Mouse (Mus musculus): ENCODE results near the gene Pik3cb. TPM values are rescaled to one million over a fixed set of nuclear protein-coding genes. Genes with fewer than 3 reads are reported as not detected.
A peak's percentile ranks its signal among the peaks of the same experiment; 100 is the strongest.

Pik3cb gene
- polyA plus RNA-seq, 1 experiment from 2014 or later, result 2.2 TPM

DNA sequence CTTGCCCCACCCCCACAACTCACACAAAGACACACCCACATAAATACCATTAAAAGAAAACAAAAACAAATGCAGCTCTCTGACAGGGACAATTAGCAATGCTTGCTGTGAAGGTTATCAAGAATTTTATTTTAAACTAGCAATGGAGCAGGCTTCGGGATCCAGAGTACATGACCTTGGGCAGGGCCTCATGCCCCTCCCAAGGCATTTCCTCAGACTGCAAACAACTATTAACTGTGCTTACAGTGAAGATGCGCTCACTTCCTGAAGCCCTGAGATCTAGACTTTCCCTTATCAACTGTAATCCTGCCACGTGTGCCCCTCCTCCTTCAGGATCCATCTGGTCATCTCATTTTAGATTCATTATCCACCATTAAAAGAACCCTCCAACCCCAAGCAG, 36.6 kb downstream of the Pik3cb start:
- peaks cover 33% of the 10 kb centered on the region for H3K36me3 ChIP-seq (replicated peaks)
- no peaks in the 10 kb centered on the region for H3K27me3 ChIP-seq (ENCODE audit: poor library complexity, severe bottlenecking)
- no peak for DNase-seq (ENCODE audit: extremely low spot score, low spot score)
- peaks cover 15% of the 10 kb centered on the region; the same call in 1 of the 2 replicates for H3K9me3 ChIP-seq
- no peak overlapping the region for H3K27ac ChIP-seq
- WGBS, result 91% methylated on average over 3 of the region's 3 CpGs
- H3K4me3 ChIP-seq, result no peak overlapping the region
- peaks cover 3% of the 10 kb centered on the region for H3K4me1 ChIP-seq

DNA sequence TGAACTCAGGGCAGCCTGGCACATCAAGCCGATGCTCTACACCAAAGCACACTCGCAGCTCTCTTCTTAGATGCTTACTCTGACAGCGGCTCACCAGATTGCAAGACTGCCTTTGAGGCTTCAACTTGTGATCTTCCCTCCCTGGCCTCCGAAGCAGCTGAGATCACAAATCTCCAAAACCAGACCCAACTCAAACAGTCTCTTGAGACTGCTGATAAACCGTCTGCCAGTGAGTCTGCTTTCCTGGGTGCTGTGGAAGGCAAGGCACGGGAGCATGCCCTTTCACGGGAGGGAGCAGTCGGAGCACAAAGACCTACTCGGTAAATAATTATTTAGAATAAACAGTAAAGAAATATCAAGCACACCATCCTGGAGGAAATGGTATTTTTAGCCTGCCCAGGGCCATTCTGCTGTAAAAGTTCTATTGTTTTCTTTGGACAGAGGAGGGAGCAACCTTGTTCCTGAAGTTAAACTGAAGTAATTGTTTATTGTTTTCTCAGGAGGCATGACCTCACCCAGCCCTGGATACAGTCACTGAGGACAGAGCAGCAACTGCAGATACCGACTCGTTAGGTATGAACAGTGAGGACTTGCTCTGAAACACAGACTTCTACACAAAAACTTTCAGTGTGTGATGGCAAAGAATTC, 41.8 kb downstream of the Pik3cb start:
- 70% methylated on average over 11 of the region's 11 CpGs for WGBS
- no peak overlapping the region for H3K4me3 ChIP-seq
- H3K4me1 ChIP-seq, result peaks cover 25% of the 10 kb centered on the region
- DNase-seq (ENCODE audit: extremely low spot score, low spot score), result no peak
- no peaks in the 10 kb centered on the region for H3K9me3 ChIP-seq
- peaks cover 10% of the 10 kb centered on the region for H3K36me3 ChIP-seq (replicated peaks)
- no peaks in the 10 kb centered on the region for H3K27me3 ChIP-seq (ENCODE audit: poor library complexity, severe bottlenecking)
- peak overlapping the region; percentile 51; the same call in 1 of the 2 replicates for H3K27ac ChIP-seq

DNA sequence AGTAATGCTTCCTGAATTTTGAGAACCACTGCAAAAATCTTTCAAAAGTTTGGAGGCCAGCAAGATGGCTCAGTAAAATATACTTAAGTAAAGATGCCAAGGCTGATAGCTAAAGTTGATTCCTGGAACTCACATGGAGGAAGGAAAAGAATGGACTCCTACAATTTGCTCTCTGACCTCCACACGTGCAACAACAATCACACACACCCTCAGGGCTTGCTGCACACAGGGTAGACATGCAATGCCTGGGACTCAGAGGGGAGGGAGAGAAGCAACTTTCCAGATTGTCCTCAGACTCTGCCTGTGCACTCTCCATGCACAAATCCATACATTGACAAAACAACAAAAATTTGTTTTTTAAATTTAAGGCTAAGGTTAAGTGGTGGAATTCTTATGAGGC, 42.8 kb downstream of the Pik3cb start:
- H3K4me1 ChIP-seq, result peaks cover 25% of the 10 kb centered on the region
- no peak overlapping the region for H3K4me3 ChIP-seq
- H3K36me3 ChIP-seq (replicated peaks), result peaks cover 9% of the 10 kb centered on the region; the same call in 1 of the 2 replicates
- H3K27me3 ChIP-seq (ENCODE audit: poor library complexity, severe bottlenecking), result no peaks in the 10 kb centered on the region
- 60% methylated on average over 1 of the region's 1 CpGs for WGBS
- H3K9me3 ChIP-seq, result no peaks in the 10 kb centered on the region
- no peak overlapping the region for H3K27ac ChIP-seq
- DNase-seq (ENCODE audit: extremely low spot score, low spot score), result peak; percentile 25

DNA sequence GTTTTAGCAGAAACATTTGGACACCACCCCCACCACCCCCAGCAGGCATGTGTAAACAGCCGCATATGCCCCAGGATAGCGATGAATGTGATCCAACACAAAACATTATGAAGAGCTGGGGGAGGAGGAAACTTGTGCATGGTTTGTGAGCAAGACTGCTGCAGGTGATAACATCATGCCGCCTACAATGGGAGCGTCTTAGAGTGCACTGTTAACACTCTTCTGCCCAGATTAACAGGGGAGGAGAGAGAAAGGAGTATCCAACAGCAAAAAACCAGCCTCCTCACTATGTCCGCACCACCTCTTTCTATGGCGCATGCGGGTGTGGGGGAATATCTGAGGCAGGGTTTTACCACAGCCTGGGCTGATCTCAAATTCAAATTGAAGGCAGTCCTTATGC, 45.2 kb downstream of the Pik3cb start:
- 91% methylated on average over 7 of the region's 7 CpGs for WGBS
- H3K9me3 ChIP-seq, result no peaks in the 10 kb centered on the region
- H3K27me3 ChIP-seq (ENCODE audit: poor library complexity, severe bottlenecking), result no peaks in the 10 kb centered on the region
- no peak for DNase-seq (ENCODE audit: extremely low spot score, low spot score)
- H3K27ac ChIP-seq, result no peak overlapping the region
- H3K4me1 ChIP-seq, result peaks cover 25% of the 10 kb centered on the region
- peaks cover 4% of the 10 kb centered on the region; the same call in 1 of the 2 replicates for H3K36me3 ChIP-seq (replicated peaks)
- no peak overlapping the region for H3K4me3 ChIP-seq

DNA sequence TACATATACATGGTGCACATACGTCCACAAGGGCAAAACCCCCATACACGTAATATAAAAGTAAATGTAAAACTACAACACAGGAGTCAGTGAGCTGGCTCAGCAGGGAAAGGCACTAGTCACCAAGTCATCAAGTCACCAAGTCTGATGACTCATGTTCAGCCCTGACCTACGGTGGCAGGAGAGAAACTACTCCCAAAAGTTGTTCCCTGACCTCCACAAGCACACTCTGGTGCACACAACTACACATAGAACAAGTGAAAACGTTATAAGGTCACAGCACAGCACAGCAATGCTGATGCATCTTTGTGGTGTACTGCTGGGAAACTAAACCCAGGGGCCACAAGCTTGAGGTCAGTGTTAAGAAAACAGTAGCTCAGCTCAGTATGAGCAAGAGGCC, 49.9 kb downstream of the Pik3cb start:
- Histone ChIP-seq H3K27ac (no peak overlapping the region), H3K4me1 (peaks cover 7% of the 10 kb centered on the region; the same call in 1 of the 2 replicates), H3K9me3 (no peaks in the 10 kb centered on the region), H3K4me3 (no peak overlapping the region), H3K27me3 (ENCODE audit: poor library complexity, severe bottlenecking) (no peaks in the 10 kb centered on the region), H3K36me3 (replicated peaks) (peaks cover 11% of the 10 kb centered on the region)
- 87% methylated on average over 4 of the region's 4 CpGs for WGBS
- no peak for DNase-seq (ENCODE audit: extremely low spot score, low spot score)

DNA sequence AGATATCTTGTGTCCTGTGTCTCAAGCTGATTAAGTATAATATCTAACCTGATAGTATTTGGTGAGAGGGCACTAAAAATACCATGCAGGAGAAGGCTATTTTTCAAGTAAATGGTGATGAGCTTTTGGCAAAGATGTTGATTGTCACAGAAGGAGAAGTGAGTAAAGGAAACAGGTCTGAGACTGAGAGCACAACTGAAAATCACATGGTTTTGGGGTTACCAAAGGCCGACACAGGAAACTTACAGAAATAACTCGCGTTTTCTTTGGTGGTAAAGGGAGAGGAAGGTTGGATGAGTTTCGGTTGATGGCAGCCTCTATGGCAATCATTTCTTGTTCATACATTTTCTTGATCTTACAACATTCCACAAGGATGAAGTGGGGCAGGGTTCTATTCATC, 50.5 kb downstream of the Pik3cb start:
- no peak overlapping the region for H3K27ac ChIP-seq
- no peaks in the 10 kb centered on the region for H3K27me3 ChIP-seq (ENCODE audit: poor library complexity, severe bottlenecking)
- 95% methylated on average over 4 of the region's 4 CpGs for WGBS
- H3K4me3 ChIP-seq, result no peak overlapping the region
- H3K9me3 ChIP-seq, result no peaks in the 10 kb centered on the region
- H3K36me3 ChIP-seq (replicated peaks), result peaks cover 11% of the 10 kb centered on the region
- H3K4me1 ChIP-seq, result peaks cover 7% of the 10 kb centered on the region; the same call in 1 of the 2 replicates
- no peak for DNase-seq (ENCODE audit: extremely low spot score, low spot score)

DNA sequence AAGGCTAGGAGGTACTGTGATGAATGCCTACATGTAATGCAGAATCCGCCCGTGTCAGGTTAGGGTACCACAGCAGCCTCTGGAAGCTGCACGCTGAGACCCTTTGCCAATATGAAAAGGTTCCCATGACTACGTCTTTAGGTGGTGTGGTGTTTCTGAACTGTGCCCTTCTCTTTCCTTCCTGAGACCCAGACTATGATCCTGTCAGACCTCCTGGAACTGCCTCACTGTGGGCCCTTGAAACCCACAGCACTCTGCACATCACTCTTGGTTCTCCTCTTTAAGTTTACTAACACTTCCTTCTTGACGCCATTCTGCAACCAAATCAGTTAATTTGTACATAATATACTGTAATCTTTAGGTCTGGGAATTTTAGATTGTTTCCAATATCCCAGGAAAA, 58.7 kb downstream of the Pik3cb start:
- DNase-seq (ENCODE audit: extremely low spot score, low spot score), result no peak
- H3K27me3 ChIP-seq (ENCODE audit: poor library complexity, severe bottlenecking), result no peaks in the 10 kb centered on the region
- WGBS, result 95% methylated on average over 5 of the region's 5 CpGs

DNA sequence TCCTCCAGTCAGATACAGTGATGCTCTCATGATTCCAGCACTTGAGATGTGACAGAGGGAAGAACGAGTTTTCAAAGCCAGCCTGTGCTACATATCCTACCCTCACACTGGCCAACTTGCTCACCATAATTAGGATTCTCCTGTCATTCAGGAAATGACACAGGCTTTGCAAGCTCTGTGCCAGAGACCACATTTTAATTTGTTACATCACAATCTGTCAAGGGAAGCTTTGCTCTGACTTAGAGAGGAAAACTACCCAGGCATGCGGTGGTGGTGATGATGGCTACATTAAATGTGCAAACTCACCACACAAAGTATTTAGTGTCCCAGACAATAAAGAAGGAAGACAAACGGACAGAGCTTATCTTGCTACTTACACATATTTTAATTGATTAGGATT, 59.1 kb downstream of the Pik3cb start:
- Histone ChIP-seq H3K9me3 (no peaks in the 10 kb centered on the region), H3K27ac (no peak overlapping the region), H3K4me1 (no peaks in the 10 kb centered on the region), H3K36me3 (replicated peaks) (peaks cover 21% of the 10 kb centered on the region; the same call in 1 of the 2 replicates), H3K27me3 (ENCODE audit: poor library complexity, severe bottlenecking) (no peaks in the 10 kb centered on the region), H3K4me3 (no peak overlapping the region)
- 95% methylated on average over 3 of the region's 3 CpGs for WGBS
- DNase-seq (ENCODE audit: extremely low spot score, low spot score), result no peak

More for the DNA sequence above, 58.7 kb downstream of the Pik3cb start:
- Histone ChIP-seq H3K4me1 (peaks cover 2% of the 10 kb centered on the region; the same call in 1 of the 2 replicates), H3K9me3 (no peaks in the 10 kb centered on the region), H3K27ac (no peak overlapping the region), H3K4me3 (no peak overlapping the region), H3K36me3 (replicated peaks) (peaks cover 23% of the 10 kb centered on the region; the same call in 1 of the 2 replicates)

DNA sequence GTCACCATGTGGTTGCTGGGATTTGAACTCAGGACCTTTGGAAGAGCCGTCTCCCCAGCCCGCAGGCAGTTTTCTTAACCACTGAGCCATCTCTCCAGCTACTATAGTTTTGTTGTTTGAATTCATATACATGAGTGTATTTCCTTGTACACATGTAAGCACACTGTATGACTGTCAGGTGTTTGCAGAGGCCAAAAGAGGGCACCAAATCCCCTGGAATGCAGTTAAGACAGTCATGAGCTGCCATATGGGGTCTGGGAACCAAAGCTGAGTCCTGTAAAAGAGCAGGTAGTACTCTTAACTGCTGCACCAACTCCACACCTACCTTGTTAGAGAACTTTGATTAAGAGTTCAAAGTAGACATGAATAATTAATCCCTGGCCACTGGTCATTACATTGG, 59.8 kb downstream of the Pik3cb start:
- DNase-seq (ENCODE audit: extremely low spot score, low spot score), result no peak
- H3K4me1 ChIP-seq, result no peaks in the 10 kb centered on the region
- H3K36me3 ChIP-seq (replicated peaks), result peaks cover 20% of the 10 kb centered on the region; the same call in 1 of the 2 replicates
- WGBS, result 94% methylated on average over 2 of the region's 2 CpGs
- no peak overlapping the region for H3K27ac ChIP-seq
- H3K27me3 ChIP-seq (ENCODE audit: poor library complexity, severe bottlenecking), result no peaks in the 10 kb centered on the region
- no peaks in the 10 kb centered on the region for H3K9me3 ChIP-seq
- no peak overlapping the region for H3K4me3 ChIP-seq

DNA sequence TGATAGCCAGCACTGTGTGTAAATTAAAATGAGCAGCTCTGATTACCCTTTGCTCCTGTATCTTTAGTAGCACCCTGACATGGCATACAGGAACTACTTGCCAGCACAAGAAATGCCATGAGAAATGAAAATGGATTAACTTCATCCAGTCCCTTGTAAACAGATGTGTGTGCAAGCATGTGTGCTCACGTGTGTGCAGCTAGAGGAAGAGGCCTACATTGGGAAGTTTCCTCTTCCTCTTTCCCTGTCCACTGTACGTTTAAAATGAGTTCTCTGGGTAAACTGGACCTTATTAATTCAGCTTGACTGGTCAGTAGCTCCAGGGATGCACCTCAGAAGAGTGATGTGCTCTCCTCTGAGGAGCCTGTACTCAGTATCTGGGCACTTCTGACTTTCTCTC, 66.0 kb downstream of the Pik3cb start:
- H3K27ac ChIP-seq, result no peak overlapping the region
- no peaks in the 10 kb centered on the region for H3K9me3 ChIP-seq
- no peak for DNase-seq (ENCODE audit: extremely low spot score, low spot score)
- 86% methylated on average over 2 of the region's 2 CpGs for WGBS
- H3K4me1 ChIP-seq, result no peaks in the 10 kb centered on the region
- no peak overlapping the region for H3K4me3 ChIP-seq
- H3K36me3 ChIP-seq (replicated peaks), result peaks cover 9% of the 10 kb centered on the region
- H3K27me3 ChIP-seq (ENCODE audit: poor library complexity, severe bottlenecking), result no peaks in the 10 kb centered on the region

DNA sequence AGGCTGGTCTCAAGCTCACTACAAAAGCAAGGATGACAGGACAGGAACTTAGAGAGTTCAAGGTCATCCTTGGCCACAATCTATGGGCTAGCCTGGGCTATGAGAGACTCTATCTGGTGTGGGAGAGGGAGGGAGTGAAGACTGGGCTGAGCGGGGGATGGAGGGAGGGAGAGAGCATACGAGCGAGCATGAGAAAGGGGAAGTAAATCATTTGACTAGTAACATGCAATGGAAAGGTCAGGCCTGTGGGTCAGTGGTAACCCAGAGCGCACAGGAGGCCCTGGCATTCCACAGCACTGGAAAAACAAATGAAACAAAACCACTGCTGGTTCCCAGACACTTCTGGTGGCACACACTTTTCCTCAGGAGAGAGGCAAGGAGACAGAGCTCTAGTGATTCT, 67.9 kb downstream of the Pik3cb start:
- DNase-seq (ENCODE audit: extremely low spot score, low spot score), result no peak
- no peaks in the 10 kb centered on the region for H3K9me3 ChIP-seq
- WGBS, result 83% methylated on average over 4 of the region's 4 CpGs
- H3K36me3 ChIP-seq (replicated peaks), result peaks cover 15% of the 10 kb centered on the region
- H3K4me3 ChIP-seq, result no peak overlapping the region
- no peaks in the 10 kb centered on the region for H3K27me3 ChIP-seq (ENCODE audit: poor library complexity, severe bottlenecking)
- no peak overlapping the region for H3K27ac ChIP-seq
- no peaks in the 10 kb centered on the region for H3K4me1 ChIP-seq

DNA sequence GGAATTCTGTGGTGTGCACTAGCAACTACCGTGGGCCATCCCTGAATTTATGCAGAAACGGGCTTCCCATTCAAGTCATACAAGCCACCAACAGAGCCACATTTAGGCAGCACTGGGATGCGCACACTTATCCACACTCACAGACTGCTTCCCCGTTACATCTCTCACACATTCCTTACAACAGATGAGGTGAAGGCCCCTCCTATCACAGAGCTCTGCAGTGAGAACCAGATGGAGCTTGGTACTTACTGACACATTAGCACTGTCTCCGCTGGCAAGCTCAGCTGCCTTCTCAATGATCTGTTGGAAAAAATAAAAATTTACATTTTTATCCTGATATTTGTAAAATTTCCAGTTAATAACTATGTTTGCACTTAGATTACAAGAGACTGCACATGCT, 75.1 kb downstream of the Pik3cb start:
- no peak overlapping the region for H3K27ac ChIP-seq
- no peaks in the 10 kb centered on the region for H3K27me3 ChIP-seq (ENCODE audit: poor library complexity, severe bottlenecking)
- no peaks in the 10 kb centered on the region for H3K9me3 ChIP-seq
- WGBS, result 93% methylated on average over 5 of the region's 5 CpGs
- H3K36me3 ChIP-seq (replicated peaks), result peaks cover 41% of the 10 kb centered on the region
- H3K4me1 ChIP-seq, result no peaks in the 10 kb centered on the region
- no peak for DNase-seq (ENCODE audit: extremely low spot score, low spot score)
- no peak overlapping the region for H3K4me3 ChIP-seq

DNA sequence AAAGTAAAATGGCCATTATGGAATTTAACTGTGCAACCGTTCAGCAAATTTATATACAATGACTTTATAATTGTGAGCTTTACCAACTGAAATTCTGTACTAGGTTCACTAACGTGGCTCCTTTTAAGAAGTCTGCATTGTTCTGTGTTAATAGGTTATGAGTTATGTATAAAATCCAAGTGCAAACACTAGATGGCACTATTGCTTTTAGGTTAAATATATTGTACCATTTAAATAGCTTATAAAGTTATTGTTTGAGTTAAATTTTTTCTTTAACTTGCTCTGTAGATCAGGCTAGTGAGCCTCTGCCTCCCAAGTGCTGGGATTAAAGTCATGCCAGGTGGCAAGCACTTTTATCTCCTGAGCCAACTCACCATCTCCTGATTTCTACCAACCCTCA, 76.2 kb downstream of the Pik3cb start:
- Histone ChIP-seq H3K9me3 (no peaks in the 10 kb centered on the region), H3K27ac (no peak overlapping the region), H3K36me3 (replicated peaks) (peaks cover 36% of the 10 kb centered on the region), H3K4me1 (no peaks in the 10 kb centered on the region), H3K27me3 (ENCODE audit: poor library complexity, severe bottlenecking) (no peaks in the 10 kb centered on the region), H3K4me3 (no peak overlapping the region)
- DNase-seq (ENCODE audit: extremely low spot score, low spot score), result no peak
- 68% methylated on average over 2 of the region's 2 CpGs for WGBS

Measured in forebrain, embryonic 10.5 days (tissue).